Mouse (Mus musculus): ENCODE measurements around the gene Ctla4. TPM values are rescaled to one million over a fixed set of nuclear protein-coding genes. Genes with fewer than 3 reads are reported as not detected.

Ctla4 gene
- total and polyA plus RNA-seq, 3 experiments, result not detected

Other genes with a start within 250 kb of the Ctla4 start
- not detected in 2 replicates for gene Cd28, start 170.2 kb upstream of the Ctla4 start, total RNA-seq (2012; rRNA removed)
- gene Cd28, start 170.2 kb upstream of the Ctla4 start, polyA plus RNA-seq (2012; ENCODE audit: insufficient read depth in 1 of 2, insufficient read length in 2 of 2, low read depth in 1 of 2, low replicate concordance in 2 of 2, missing spikeins in 1 of 2), result not detected
- not detected in 2 replicates for gene Icos, start 90.9 kb downstream of the Ctla4 start, total RNA-seq (2012; rRNA removed)
- gene Icos, start 90.9 kb downstream of the Ctla4 start, polyA plus RNA-seq (2012; ENCODE audit: insufficient read depth in 1 of 2, insufficient read length in 2 of 2, low read depth in 1 of 2, low replicate concordance in 2 of 2, missing spikeins in 1 of 2), result not detected